Mouse (Mus musculus): ENCODE data around the gene 6030468B19Rik. TPM values are rescaled to one million over a fixed set of nuclear protein-coding genes. Genes with fewer than 3 reads are reported as not detected.
"Not testable (repeated sequence)": the region's sequence is repeated elsewhere in the genome, so short reads cannot be mapped to it uniquely, and the experiment has no call there.

6030468B19Rik gene
- polyA plus RNA-seq, 1 experiment from 2014 or later: not detected

DNA sequence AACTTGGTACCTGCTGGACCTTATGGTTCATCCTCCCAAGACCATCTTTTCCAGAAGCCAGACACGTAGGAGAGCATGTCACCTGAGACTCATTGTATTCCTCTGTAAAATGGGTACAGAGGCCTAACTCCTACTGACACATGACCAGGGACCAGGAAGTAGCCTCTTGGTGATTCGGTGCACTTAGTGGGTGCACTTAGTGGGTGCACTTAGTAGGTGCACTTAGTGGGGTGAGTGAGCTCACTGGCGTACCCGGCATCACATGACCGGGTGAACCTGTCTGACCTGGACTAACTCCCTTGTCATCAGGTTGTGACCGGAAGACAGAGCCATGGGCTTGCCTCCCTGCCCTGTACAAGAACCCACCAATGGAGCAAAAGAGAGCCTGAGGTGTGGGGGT lies 9.3 kb downstream of the 6030468B19Rik start:
- Histone ChIP-seq H3K4me3 (ENCODE audit: low read depth, low read length) (no peak overlapping the region), H3K4me1 (ENCODE audit: control insufficient read depth, insufficient read depth, low read length) (peaks cover 15% of the 10 kb centered on the region), H3K9ac (ENCODE audit: low read length) (no peak overlapping the region), H3K27me3 (replicated peaks; ENCODE audit: control insufficient read depth, insufficient read depth, low read length) (no peaks in the 10 kb centered on the region), H3K27ac (ENCODE audit: low read depth, low read length) (no peak overlapping the region), H3K4me2 (ENCODE audit: low read length) (no peak overlapping the region), H3K36me3 (ENCODE audit: control insufficient read depth, insufficient read depth, low read length) (no peaks in the 10 kb centered on the region), H3K9me3 (replicated peaks; ENCODE audit: control insufficient read depth, low read length) (no peaks in the 10 kb centered on the region)
- ATAC-seq: no peak
- no peak for DNase-seq (ENCODE audit: low spot score)
- WGBS: 93% methylated on average over 6 of the region's 6 CpGs

DNA sequence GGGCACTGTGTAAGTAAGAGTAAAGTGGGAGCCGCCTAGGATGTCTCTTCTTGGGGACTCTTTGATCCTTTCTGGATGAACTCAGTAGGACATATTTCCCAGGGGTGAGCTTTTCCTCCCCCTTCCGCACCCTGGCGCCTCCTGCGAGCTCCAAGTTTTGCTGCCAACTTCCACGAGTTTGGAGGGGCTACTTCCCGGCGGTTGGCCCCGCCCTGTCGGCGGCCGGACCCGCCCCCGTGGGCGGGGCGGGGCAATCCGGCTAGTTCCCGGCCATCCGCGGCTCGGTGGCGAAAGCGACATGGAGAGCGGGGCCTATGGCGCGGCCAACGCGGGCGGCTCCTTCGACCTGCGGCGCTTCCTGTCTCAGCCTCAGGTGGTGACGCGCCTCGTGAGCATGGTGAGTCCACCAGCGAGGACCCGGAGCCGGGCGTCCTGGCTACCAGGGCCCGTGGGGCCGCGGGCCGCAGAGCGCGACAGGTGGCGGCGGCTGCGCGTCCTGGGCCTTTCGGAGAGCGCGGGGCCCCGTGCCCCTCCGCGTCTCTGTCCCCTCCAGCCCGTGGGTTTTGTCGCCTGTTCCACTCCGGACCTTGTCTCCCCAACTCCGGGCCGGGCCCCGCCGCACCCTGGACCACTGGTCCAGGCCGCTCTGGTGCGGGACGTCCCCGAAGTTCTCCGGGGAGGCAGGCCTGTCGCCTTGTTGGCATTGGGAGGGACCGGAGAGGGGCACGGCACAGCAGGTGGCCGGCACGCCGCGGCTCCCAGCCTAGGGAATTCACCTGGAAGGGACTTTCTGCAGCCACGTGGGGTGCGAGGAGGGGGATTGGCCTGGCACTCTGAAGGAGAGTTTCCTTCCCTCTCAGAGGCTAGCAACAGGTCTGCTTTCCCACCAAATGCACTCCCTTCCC lies 12.2 kb downstream of the 6030468B19Rik start, which contains the start of the genes Gm20708 and Syngr2:
Gm20708 (plus strand) TSS at position 262 of the 905 bp plus-strand sequence.
Syngr2 (plus strand) TSS at position 262 of the 905 bp plus-strand sequence.
- WGBS: under 1% methylated on average over 65 of the region's 75 CpGs
- H3K27ac ChIP-seq (ENCODE audit: low read depth, low read length): 0 out of 2 replicates have a peak within 1 kb of the TSS, but pooled peaks have one; percentile 18

DNA sequence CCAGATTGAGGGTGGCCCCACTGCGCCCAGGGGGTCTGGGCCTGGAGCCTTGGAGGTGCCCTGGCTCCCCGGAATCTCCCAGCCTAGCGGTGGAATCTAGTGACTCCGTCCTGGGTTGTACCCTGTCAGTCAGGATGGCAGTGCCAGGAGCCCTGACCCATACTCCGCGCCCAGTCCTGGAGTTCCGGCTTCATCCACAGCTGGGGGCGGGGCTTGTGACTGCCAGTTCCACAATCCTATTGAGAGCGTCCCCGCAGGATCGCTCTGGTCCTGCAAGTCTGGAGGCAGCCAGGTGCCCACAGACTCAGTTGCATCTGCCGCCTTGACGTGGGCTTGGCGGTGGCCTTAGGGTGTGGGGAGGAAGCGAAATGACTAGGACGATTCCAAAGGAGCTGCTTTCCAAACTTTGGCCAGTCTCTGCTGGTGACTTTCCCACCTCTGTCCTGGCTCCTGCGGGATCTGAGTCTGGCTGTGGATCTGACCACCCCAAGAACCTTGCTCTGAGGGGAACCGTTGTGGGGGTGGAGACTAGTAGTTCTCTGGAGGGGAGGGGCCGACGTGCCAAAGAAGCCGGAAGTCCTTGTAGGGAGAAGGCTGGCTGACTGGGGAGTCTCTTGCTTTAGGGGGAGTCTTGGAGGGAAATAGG lies 13.1 kb downstream of the 6030468B19Rik start:
- Histone ChIP-seq H3K4me2 (ENCODE audit: low read length) (peak overlapping the region; percentile 98), H3K4me1 (ENCODE audit: control insufficient read depth, insufficient read depth, low read length) (peaks cover 15% of the 10 kb centered on the region), H3K27me3 (replicated peaks; ENCODE audit: control insufficient read depth, insufficient read depth, low read length) (no peaks in the 10 kb centered on the region), H3K27ac (ENCODE audit: low read depth, low read length) (0 out of 2 replicates have a peak overlapping the region, but pooled peaks have one; percentile 18), H3K4me3 (ENCODE audit: low read depth, low read length) (peak overlapping the region; percentile 54), H3K9ac (ENCODE audit: low read length) (peak overlapping the region; percentile 61), H3K36me3 (ENCODE audit: control insufficient read depth, insufficient read depth, low read length) (peaks cover 26% of the 10 kb centered on the region), H3K9me3 (replicated peaks; ENCODE audit: control insufficient read depth, low read length) (no peaks in the 10 kb centered on the region)
- ATAC-seq (peak; percentile 86), DNase-seq (ENCODE audit: low spot score) (peak; percentile 83)
- WGBS: under 1% methylated on average over 21 of the region's 21 CpGs

More for the DNA sequence above, 12.2 kb downstream of the 6030468B19Rik start, which contains the start of the genes Gm20708 and Syngr2:
- peak; percentile 59; the same call in 1 of the 2 replicates for ATAC-seq
- Histone ChIP-seq H3K4me3 (ENCODE audit: low read depth, low read length) (peak within 1 kb of the TSS; percentile 54), H3K4me2 (ENCODE audit: low read length) (peak within 1 kb of the TSS; percentile 98), H3K9me3 (replicated peaks; ENCODE audit: control insufficient read depth, low read length) (no peaks in the 10 kb centered on the region), H3K27me3 (replicated peaks; ENCODE audit: control insufficient read depth, insufficient read depth, low read length) (no peaks in the 10 kb centered on the region), H3K36me3 (ENCODE audit: control insufficient read depth, insufficient read depth, low read length) (peaks cover 19% of the 10 kb centered on the region), H3K4me1 (ENCODE audit: control insufficient read depth, insufficient read depth, low read length) (peaks cover 15% of the 10 kb centered on the region), H3K9ac (ENCODE audit: low read length) (peak within 1 kb of the TSS; percentile 61)
- DNase-seq (ENCODE audit: low spot score): peak; percentile 77

DNA sequence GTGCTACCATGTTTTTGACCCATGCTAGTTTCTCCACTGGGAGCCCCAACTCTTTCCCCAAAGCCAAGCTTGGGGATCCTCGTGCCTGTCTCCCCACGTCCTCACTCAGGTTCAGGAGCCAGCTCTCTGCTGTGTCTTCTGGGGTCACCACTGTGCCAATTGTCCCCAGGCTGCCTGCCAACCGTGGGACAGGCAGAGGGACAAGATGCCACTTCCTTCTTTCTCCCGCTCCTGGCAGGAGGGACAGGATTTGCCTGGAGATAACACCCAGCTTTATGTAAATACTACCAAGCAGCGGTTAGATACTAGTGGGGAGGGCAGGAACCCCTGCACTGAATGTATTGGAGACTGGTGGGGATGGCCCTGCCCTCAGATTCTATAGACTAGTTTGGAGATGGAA lies 16.4 kb downstream of the 6030468B19Rik start:
- no peaks in the 10 kb centered on the region for H3K27me3 ChIP-seq (replicated peaks; ENCODE audit: control insufficient read depth, insufficient read depth, low read length)
- no peaks in the 10 kb centered on the region for H3K9me3 ChIP-seq (replicated peaks; ENCODE audit: control insufficient read depth, low read length)
- H3K4me3 ChIP-seq (ENCODE audit: low read depth, low read length): no peak overlapping the region
- H3K4me2 ChIP-seq (ENCODE audit: low read length): no peak overlapping the region
- H3K4me1 ChIP-seq (ENCODE audit: control insufficient read depth, insufficient read depth, low read length): peaks cover 15% of the 10 kb centered on the region
- no peak overlapping the region for H3K27ac ChIP-seq (ENCODE audit: low read depth, low read length)
- H3K36me3 ChIP-seq (ENCODE audit: control insufficient read depth, insufficient read depth, low read length): peaks cover 42% of the 10 kb centered on the region
- no peak for ATAC-seq
- no peak for DNase-seq (ENCODE audit: low spot score)
- H3K9ac ChIP-seq (ENCODE audit: low read length): no peak overlapping the region
- WGBS: 85% methylated on average over 5 of the region's 5 CpGs

DNA sequence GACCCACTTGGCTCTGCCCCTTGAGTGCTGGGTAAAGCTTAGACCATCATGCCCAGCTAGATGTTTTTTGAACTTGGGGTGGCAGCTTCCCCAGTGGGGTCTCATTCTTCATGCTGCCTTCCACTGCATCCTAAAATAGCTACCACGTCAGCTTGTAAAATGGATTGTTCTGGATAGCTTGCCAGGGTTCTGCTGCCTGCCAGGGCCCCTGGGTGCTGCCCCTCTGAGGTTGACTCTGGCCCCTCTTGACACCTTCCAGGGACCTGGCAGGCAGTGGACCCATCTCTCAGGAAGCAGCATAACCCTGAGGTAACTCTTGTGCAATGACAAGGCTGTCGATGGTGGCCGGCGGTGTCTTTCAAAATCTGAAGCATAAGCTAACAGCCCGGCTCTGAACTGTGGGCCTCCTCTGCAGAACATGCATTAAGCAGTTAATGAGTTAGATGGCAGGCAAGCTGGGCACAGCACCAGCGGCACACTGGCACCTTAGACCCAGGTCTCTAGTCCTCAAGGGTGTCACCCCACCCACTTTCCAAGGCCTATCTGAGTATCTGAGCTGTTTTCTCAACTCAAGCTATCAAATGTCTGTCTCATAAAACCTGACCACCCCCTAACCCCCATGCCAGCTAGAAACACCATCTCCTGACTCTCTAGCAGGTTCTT lies 17.4 kb downstream of the 6030468B19Rik start:
- H3K9ac ChIP-seq (ENCODE audit: low read length): no peak overlapping the region
- no peak overlapping the region for H3K27ac ChIP-seq (ENCODE audit: low read depth, low read length)
- DNase-seq (ENCODE audit: low spot score) (no peak), ATAC-seq (no peak)
- peaks cover 49% of the 10 kb centered on the region for H3K36me3 ChIP-seq (ENCODE audit: control insufficient read depth, insufficient read depth, low read length)
- WGBS: 91% methylated on average over 6 of the region's 6 CpGs
- peaks cover 10% of the 10 kb centered on the region for H3K4me1 ChIP-seq (ENCODE audit: control insufficient read depth, insufficient read depth, low read length)
- no peaks in the 10 kb centered on the region for H3K9me3 ChIP-seq (replicated peaks; ENCODE audit: control insufficient read depth, low read length)
- H3K4me3 ChIP-seq (ENCODE audit: low read depth, low read length): no peak overlapping the region
- H3K27me3 ChIP-seq (replicated peaks; ENCODE audit: control insufficient read depth, insufficient read depth, low read length): no peaks in the 10 kb centered on the region
- H3K4me2 ChIP-seq (ENCODE audit: low read length): no peak overlapping the region

- not testable (repeated sequence) for H3K27ac ChIP-seq (ENCODE audit: low read depth, low read length); H3K27me3 ChIP-seq (replicated peaks; ENCODE audit: control insufficient read depth, insufficient read depth, low read length); H3K4me1 ChIP-seq (ENCODE audit: control insufficient read depth, insufficient read depth, low read length); H3K4me3 ChIP-seq (ENCODE audit: low read depth, low read length); DNase-seq (ENCODE audit: low spot score); H3K9ac ChIP-seq (ENCODE audit: low read length); H3K4me2 ChIP-seq (ENCODE audit: low read length); H3K9me3 ChIP-seq (replicated peaks; ENCODE audit: control insufficient read depth, low read length); ATAC-seq
- H3K36me3 ChIP-seq (ENCODE audit: control insufficient read depth, insufficient read depth, low read length): peaks cover 56% of the 10 kb centered on the region
- WGBS: 87% methylated on average over 9 of the region's 9 CpGs
These were observed 18.4 kb downstream of the 6030468B19Rik start for GRCm38 (mm10) chr11:117815850-117816249.

DNA sequence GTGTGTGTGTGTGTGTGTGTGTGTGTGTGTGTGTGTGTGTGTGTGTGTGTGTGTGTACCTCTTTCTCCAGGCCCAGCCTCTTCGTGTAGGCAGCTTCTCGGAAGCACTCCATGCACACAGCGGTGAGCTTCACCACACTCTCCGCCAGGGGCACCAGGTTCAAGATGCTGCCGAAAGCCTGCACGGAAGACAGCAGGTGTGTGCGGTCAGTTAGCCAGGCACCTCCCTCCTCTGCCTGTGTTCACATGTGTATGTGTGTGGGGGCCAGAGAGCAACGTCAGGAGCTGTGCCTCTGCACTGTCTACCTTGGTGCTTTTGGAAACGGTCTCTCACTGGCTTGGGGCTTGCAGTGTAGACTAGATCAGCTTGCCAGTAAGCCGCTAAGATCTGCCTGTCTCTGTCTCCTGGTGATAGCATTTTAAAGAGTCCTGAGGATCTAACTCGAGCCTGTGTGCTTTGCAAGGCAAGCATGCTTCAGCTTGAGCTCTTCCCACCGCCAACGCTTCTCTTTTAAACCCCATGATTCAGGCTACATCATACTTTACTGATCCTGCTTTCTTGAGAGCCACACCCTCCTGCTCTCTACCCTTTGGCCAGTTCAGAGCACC lies 19.0 kb downstream of the 6030468B19Rik start:
- Histone ChIP-seq H3K27ac (ENCODE audit: low read depth, low read length) (no peak overlapping the region), H3K4me3 (ENCODE audit: low read depth, low read length) (no peak overlapping the region), H3K9ac (ENCODE audit: low read length) (no peak overlapping the region), H3K4me1 (ENCODE audit: control insufficient read depth, insufficient read depth, low read length) (no peaks in the 10 kb centered on the region), H3K9me3 (replicated peaks; ENCODE audit: control insufficient read depth, low read length) (no peaks in the 10 kb centered on the region), H3K4me2 (ENCODE audit: low read length) (no peak overlapping the region), H3K27me3 (replicated peaks; ENCODE audit: control insufficient read depth, insufficient read depth, low read length) (no peaks in the 10 kb centered on the region), H3K36me3 (ENCODE audit: control insufficient read depth, insufficient read depth, low read length) (peaks cover 62% of the 10 kb centered on the region)
- WGBS: 88% methylated on average over 11 of the region's 13 CpGs
- ATAC-seq: no peak
- no peak for DNase-seq (ENCODE audit: low spot score)

DNA sequence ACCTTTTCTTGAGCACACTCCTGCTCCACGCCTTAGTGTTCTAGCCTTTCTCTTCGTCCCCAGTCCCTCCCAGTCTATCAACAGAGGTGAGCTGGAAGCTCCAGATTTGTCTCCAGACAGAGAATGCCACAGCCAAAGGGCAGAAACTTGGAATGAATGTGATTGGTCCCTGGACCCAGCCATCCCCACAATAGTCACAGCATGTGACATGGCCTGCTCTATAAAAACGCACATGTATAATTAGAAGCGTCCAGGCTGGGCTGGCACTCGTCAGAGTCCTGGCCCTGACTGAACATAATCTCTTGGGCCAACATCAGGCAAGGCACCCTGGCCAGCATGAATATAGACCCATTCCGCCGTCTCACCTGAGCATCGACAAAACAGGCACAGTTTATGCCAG lies 21.6 kb downstream of the 6030468B19Rik start:
- no peak overlapping the region for H3K27ac ChIP-seq (ENCODE audit: low read depth, low read length)
- no peak overlapping the region for H3K9ac ChIP-seq (ENCODE audit: low read length)
- no peaks in the 10 kb centered on the region for H3K27me3 ChIP-seq (replicated peaks; ENCODE audit: control insufficient read depth, insufficient read depth, low read length)
- peaks cover 57% of the 10 kb centered on the region for H3K36me3 ChIP-seq (ENCODE audit: control insufficient read depth, insufficient read depth, low read length)
- H3K9me3 ChIP-seq (replicated peaks; ENCODE audit: control insufficient read depth, low read length): no peaks in the 10 kb centered on the region
- DNase-seq (ENCODE audit: low spot score) (no peak), ATAC-seq (no peak)
- 55% methylated on average over 8 of the region's 8 CpGs for WGBS
- H3K4me2 ChIP-seq (ENCODE audit: low read length): no peak overlapping the region
- no peak overlapping the region for H3K4me3 ChIP-seq (ENCODE audit: low read depth, low read length)
- H3K4me1 ChIP-seq (ENCODE audit: control insufficient read depth, insufficient read depth, low read length): peaks cover 2% of the 10 kb centered on the region; the same call in 1 of the 2 replicates

Data from forebrain, embryonic 14.5 days (tissue).